Mouse (Mus musculus) spleen, postnatal 36 days (tissue): ENCODE measurements around the gene Acer1.
"Not testable (repeated sequence)": the region's sequence is repeated elsewhere in the genome, so short reads cannot be mapped to it uniquely, and the experiment has no call there.

Experiments used
- DNase-seq, 2 experiments: peaks; one replicate each; pipeline ENCODE4 v3.0.0; 2022; ENCODE audit warnings: low spot score in 2 of 2, mixed read lengths in 1 of 2

Acer1 gene

DNA sequence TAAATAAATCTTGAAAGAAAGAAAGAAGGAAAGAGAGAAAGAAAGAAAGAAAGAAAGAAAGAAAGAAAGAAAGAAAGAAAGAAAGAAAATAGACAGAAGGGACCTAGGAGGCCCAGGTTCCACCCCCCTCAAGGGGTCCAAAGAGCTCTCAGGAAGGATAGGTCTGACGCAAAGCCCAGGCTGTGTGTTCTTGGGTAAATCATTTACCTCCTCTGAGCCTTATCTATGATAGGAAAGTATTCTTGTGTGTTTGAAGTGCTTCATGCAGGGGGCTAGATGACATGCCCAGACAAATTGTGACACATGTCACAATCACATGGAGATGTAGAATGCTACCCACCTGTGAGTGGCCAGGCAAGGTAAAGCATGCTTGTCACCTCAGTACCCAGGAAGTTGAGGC is 29.3 kb downstream of the Acer1 start:
- DNase-seq: no peak

GRCm38 (mm10) chr17:56950915-56951314 is 31.0 kb downstream of the Acer1 start:
- DNase-seq: peak; percentile 47 to 53

DNA sequence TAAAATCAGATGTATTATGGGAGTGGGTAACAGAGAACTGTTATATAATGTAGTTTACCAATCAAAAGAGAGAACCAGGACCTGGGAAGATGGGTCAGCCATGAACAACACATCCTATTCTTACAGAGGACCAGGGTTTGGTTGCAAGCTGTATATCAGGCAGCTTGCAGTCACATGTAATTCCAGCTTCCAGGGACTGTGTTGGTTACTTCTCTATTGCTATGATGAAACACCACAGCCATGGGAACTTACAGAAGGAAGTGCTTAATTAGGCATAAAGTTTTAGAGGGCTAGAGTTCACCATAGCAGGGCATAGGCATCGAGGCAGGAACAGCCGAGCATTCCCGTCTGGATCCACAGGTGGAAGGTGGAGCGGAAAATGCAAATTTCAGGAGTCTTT is 43.2 kb downstream of the Acer1 start:
- no peak for DNase-seq

DNA sequence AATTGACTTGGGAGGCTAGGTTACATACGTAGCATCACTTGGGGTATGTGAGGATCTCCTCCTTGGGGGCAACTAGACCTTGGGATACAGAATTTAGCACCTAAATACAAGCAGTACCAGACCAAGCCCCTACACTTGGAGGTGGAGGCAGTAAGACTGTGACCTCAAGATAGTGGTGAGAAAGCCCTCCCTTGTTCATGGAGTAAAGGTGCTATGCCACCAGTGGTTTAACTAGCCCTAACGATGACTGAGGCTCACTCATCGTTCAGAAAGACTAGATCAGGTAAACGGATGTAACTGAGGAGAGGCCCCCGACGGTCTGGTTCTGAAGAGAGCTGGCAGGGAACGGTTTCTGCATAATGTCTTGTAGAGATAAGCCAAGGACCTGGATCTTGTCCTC is 45.2 kb downstream of the Acer1 start:
- DNase-seq: no peak

GRCm38 (mm10) chr17:56935363-56936131 is 46.4 kb downstream of the Acer1 start, which contains the start of gene Mllt1:
Gene Mllt1, minus strand, starts transcription at chr17:56935415.
- peak; percentile 98 to 99 for DNase-seq

- no peak for DNase-seq
These were observed 47.2 kb downstream of the Acer1 start for GRCm38 (mm10) chr17:56934545-56935330.

GRCm38 (mm10) chr17:56933395-56933794 is 48.5 kb downstream of the Acer1 start:
- DNase-seq: no peak

DNA sequence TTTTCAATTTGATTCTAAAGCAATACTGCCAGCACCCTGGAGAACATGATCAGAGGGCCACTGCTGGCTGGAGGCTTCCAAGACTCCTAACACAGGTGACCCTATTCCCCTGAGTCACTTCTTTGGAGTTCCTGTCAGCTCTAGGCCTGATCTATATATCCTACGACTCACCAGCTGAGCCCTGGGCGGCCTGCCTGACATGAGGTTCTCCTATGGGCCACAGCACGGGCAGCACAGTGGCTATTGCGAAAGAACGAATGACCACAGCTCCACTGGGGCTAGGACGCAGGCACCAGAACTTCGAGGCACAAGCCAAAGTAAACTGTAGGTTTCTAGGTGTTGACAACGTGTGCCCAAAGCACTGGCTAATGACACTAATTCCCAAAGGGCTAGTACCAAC is 51.9 kb downstream of the Acer1 start:
- DNase-seq: no peak

DNA sequence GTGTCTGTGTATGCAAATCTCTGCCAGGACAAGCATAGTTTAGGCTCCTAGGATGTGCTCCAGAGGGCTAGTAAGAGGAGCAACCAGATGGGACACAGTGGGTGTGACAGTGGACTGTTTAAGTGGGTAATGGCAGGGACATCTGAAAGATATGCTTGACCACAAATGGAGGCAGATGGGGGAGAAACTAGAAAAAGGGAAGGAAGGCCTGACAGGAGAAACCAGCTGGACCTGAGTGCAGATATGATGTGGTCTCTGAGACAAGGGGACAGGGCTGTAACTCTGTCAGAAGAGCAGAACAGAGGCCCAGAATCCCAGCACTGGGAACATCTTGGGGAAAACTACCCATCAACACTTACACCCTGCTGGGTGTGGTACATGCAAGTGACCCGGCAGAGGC is 52.4 kb downstream of the Acer1 start:
- DNase-seq: no peak

DNA sequence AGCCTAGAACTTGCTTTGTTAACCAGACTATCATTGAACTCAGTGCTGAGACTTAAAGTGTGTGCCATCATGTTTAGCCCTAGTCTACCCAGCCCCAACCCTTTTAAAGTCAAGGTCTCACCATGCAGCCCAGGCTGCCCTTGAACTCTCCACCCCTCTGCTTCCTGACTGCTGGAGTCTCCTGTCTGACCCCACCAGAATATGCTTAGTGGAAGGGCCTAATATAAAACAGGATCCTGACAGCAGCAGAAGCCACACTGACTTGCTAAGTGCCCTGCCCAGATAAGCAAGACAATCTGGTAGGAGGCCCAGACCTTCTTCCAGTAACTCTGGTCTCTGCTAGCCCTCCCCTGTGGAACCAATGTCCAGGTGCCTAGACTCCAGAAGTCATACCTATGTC is 52.8 kb downstream of the Acer1 start:
- no peak for DNase-seq

- no peak for DNase-seq
These were observed 55.9 kb downstream of the Acer1 start for GRCm38 (mm10) chr17:56925998-56926397.

DNA sequence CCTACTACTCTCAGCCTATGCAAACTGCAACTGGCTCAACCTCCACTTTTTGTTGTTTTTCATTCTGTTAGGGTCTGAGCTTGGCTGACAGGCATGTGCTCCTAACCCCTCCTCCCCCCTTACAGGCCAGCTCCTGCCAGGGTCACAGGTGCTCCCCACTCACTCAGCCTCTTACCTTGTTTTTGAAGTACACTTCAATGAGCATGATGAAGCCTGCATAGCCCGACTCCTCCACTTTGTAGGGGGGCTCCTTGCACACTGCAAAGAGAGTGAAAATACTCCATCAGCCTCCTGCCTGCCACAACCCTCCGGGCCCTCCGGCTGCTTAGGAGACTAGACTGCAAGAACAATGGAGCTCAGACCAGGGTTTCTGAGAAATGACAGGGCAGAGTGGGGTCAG is 62.2 kb downstream of the Acer1 start:
- no peak for DNase-seq

- DNase-seq: no peak
These were observed 64.8 kb downstream of the Acer1 start for GRCm38 (mm10) chr17:56917166-56917565.

DNA sequence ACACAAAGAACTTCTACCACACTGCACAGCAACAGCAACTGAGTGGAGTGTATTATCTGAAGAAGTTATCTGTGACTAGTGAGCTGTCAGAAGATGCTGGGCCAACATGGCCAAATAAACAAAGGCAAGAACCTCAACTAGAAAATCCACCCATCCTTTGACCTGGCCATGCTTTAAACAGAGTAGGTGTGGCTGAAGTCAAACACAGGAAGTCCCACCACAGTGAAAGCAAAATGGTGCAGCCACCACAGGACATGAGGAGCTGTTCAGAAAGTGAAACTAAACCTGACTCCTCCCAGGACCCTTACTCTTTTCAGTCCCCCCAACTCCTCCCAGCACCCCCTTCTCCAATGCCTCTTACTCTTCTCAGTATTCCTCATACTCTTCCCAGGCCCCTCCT is 68.5 kb downstream of the Acer1 start:
- no peak for DNase-seq

- DNase-seq: no peak
These were observed 68.9 kb downstream of the Acer1 start for GRCm38 (mm10) chr17:56913023-56913422.

DNA sequence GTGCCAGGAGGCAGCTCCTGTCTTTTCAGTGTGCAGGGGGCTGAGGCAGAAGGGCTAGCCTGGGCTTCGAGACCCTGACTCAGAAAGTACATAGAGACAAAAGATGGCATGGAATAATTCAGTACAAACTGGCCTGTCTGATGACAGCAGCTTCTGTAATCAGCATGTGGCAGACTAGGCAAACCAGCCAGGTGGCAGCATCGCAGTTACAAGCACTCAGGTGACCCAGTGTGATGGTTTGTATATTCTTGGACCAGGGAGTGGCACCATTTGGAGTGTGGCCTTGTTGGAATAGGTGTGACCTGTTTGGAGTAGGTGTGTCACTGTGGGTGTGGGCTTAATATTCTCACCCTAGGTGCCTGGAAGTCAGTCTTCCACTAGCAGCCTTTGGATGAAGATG is 72.2 kb downstream of the Acer1 start:
- not testable (repeated sequence) for DNase-seq

DNA sequence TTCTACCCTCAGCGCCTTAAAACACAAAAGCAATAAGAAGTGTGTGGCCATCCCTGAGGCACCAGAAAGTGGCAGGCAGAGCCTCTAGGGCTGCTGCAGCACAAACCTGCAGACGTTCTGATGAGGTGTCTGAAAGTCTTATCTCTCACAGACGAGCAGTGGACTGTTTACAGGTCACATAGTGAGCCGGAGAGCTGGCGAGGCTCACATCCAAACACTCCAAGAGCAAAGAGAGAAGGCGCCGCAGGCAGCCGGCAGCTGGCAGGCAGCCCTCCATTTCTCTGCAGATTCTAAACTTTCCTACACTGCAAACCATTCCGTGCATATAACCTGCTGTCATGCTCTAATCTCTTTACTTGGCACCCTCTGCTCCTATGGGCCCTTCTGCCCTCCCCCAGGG is 74.0 kb downstream of the Acer1 start:
- no peak for DNase-seq

DNA sequence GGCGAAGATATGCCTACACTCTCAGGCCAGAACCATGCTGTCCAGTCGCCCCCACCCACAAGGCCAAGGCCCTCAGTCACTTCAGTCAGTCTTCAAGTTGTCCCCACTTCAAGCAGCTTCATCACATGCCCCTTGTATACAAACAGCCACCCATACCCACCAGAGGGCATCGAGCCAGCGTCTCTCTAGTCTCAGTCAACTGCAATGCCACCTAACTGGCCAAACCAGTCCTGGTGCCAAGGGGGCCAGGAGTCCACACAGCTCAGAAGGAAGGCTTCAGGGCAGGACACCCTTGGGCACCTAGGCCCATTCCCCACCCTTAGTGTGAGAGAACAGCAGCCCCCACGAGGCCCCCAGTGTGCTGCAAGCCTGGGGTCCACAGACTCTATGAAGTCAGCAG is 74.8 kb downstream of the Acer1 start:
- no peak for DNase-seq

- DNase-seq: no peak
These were observed 75.8 kb downstream of the Acer1 start for GRCm38 (mm10) chr17:56906166-56906565.
